Mouse (Mus musculus): ENCODE measurements around the gene Ddx59. TPM values are rescaled to one million over a fixed set of nuclear protein-coding genes. Genes with fewer than 3 reads are reported as not detected.

Ddx59 gene
- polyA plus RNA-seq, 1 experiment from 2014 or later, result 17.5 TPM

DNA sequence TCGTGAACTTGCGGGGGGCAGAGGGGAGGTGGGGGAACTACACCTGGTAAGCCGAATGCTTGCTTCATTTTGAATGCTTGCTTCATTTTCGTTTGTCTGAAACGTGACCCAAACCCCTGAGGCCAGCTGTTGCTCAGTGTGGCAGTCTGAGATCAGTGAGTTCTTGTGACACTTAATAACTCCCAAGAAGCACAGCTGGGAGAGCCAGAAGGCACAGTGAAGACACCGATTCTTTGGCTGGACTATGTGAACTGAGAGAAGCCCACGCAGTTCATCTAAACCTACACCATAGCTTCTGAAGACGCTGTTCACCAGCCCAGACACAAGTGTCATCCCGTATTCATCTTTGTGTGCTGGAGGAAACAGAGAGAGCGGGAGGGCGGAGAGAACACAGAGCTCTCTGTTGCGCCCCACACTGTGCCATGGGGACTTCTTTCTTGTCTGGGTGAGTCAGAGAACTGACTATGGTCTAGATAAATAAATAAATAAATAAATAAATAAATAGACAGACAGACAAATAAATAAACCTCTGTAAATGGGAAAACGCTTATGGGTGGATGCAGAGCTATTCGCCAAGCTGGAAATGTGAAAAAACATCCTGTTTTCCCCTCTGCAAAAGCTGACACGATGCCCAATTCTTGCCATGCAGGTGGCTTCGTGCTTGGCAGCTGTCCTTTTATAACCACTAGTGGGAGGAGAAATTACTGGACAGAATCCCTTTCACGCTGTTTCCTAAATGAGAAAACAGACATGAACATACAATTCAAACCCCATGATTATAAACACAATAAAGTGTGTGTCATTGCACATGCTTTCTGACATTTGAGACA is 40.9 kb downstream of the Ddx59 start:
- no peaks in the 10 kb centered on the region for H3K9me3 ChIP-seq (replicated peaks)
- 0 out of 2 replicates have a peak, but pooled peaks cover 4% of the 10 kb centered on the region for H3K4me1 ChIP-seq
- no peak overlapping the region for H3K4me2 ChIP-seq (replicated peaks)
- ATAC-seq (ENCODE audit: low FRiP score), result no peak
- 78% methylated on average over 17 of the region's 17 CpGs for WGBS
- H3K4me3 ChIP-seq, result no peak overlapping the region
- H3K9ac ChIP-seq, result no peak overlapping the region
- H3K27me3 ChIP-seq, result no peaks in the 10 kb centered on the region
- no peak overlapping the region for H3K27ac ChIP-seq
- no peaks in the 10 kb centered on the region for H3K36me3 ChIP-seq

DNA sequence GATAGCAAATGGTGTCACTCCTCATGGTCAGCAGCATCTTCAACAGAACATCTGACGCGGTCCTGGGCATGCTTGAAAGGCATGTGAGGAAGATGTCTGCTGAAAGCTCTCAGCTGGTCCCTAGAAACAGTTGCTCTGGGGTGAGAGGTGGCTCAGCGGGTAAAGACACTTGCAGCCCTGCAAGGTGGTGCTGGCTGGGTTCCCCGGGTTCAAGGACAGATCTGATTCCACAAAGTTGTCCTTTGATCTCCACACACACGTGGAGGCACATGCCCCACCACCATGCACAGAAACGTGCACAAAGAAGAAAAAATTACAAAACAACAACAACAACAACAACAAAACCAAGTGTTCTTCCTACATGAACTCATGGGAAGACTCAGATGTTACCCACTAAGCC is 41.7 kb downstream of the Ddx59 start:
- no peaks in the 10 kb centered on the region for H3K27me3 ChIP-seq
- whole genome bisulfite sequencing, result 83% methylated on average over 6 of the region's 6 CpGs
- no peak overlapping the region for H3K27ac ChIP-seq
- H3K9me3 ChIP-seq (replicated peaks), result no peaks in the 10 kb centered on the region
- ATAC-seq (ENCODE audit: low FRiP score), result no peak
- H3K4me3 ChIP-seq, result no peak overlapping the region
- no peak overlapping the region for H3K4me2 ChIP-seq (replicated peaks)
- 0 out of 2 replicates have a peak, but pooled peaks cover 4% of the 10 kb centered on the region for H3K4me1 ChIP-seq
- H3K36me3 ChIP-seq, result no peaks in the 10 kb centered on the region
- no peak overlapping the region for H3K9ac ChIP-seq

DNA sequence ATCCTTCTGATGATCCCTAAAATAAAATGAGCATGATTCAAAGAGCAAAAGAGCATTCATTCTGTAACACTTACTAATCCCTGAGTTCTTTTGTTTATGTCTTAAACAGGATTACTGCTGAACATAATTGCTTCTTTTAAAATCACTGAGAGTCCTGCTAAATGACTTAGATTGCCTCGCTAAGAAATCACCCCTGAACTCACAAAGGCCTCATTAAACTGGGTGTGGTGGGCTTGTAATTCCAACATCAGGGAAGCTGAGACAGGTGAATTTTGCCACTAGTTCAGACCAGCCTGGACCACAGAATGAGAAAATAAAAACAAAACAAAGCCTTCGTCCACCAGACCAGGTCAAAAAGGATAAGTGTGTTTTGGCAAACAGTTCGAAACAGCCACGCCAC is 42.3 kb downstream of the Ddx59 start:
- Histone ChIP-seq H3K36me3 (no peaks in the 10 kb centered on the region), H3K4me2 (replicated peaks) (no peak overlapping the region), H3K27ac (no peak overlapping the region), H3K4me3 (no peak overlapping the region), H3K9ac (no peak overlapping the region), H3K9me3 (replicated peaks) (no peaks in the 10 kb centered on the region), H3K27me3 (no peaks in the 10 kb centered on the region), H3K4me1 (0 out of 2 replicates have a peak, but pooled peaks cover 2% of the 10 kb centered on the region)
- 84% methylated on average over 4 of the region's 4 CpGs for WGBS
- no peak for ATAC-seq (ENCODE audit: low FRiP score)

DNA sequence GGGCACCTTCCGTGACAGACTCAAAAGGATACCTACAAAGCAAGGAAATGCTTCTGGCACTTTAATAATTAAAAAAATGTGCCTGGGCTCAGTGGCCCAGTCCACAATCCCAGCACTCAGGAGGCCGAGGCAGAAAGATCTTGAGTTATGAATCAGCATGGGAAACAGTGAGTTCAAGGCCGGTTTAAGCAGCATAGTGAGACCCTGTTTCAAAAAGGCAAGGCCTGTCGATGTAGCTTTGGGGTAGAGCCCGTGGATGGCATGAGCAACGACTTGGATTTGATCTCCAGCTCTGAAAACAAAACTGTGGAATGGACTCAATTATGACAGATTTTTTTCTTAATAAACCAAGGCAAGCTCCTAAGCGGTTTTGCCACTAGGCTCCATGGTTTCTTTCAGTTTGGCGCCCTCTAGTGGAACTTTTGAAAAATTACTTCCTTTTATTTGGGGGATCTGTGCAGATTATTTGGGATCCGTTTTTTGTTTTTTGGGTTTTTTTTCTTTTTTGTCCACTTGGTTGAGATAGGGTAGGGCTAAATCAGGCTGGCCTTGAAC is 43.7 kb downstream of the Ddx59 start:
- H3K4me3 ChIP-seq, result no peak overlapping the region
- no peaks in the 10 kb centered on the region for H3K4me1 ChIP-seq
- H3K4me2 ChIP-seq (replicated peaks), result no peak overlapping the region
- H3K9ac ChIP-seq, result no peak overlapping the region
- H3K27me3 ChIP-seq, result no peaks in the 10 kb centered on the region
- WGBS, result 32% methylated on average over 9 of the region's 9 CpGs
- H3K27ac ChIP-seq, result no peak overlapping the region
- no peaks in the 10 kb centered on the region for H3K9me3 ChIP-seq (replicated peaks)
- no peak for ATAC-seq (ENCODE audit: low FRiP score)
- no peaks in the 10 kb centered on the region for H3K36me3 ChIP-seq

DNA sequence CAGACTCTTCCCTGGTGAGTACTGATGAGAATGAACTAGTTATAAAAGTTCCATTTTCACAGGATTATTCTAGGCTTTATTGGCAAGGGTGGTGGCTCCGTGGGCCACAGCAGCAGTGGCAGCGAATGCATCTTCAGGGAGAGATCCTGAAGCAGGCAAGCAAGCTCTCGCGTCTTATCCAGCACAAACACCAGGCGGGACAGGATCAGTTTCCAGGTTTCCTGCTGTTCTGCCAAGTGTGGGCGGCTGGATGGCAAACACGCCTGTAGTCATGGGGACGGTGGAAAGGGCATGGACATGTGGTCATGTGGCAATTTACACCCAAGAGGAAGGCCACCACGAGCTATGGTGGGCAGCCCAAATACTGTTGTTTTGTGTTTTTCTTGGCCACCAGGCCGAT is 47.4 kb downstream of the Ddx59 start:
- 46% methylated on average over 10 of the region's 10 CpGs for WGBS
- H3K27me3 ChIP-seq, result no peaks in the 10 kb centered on the region
- H3K9ac ChIP-seq, result no peak overlapping the region
- H3K4me1 ChIP-seq, result peaks cover 9% of the 10 kb centered on the region
- no peaks in the 10 kb centered on the region for H3K9me3 ChIP-seq (replicated peaks)
- H3K36me3 ChIP-seq, result no peaks in the 10 kb centered on the region
- no peak overlapping the region for H3K4me2 ChIP-seq (replicated peaks)
- no peak overlapping the region for H3K4me3 ChIP-seq
- H3K27ac ChIP-seq, result no peak overlapping the region
- ATAC-seq (ENCODE audit: low FRiP score), result no peak

DNA sequence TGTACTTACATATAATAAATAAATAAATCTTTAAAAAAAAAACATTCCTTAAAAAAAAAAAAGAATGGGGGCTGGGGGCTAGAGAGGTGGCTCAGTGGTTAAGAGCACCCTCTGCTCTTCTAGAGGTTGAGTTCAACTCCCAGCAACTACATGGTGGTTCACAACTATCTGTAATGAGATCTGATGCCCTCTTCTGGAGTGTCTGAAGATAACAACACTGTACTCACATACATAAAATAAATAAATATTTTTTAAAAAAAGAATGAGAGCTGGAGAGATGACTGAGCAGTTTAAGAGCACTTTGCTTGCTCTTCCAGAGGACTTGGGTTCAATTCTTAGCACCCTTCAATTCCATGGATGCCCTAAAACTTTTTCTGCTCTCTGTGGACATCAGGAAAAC is 50.1 kb downstream of the Ddx59 start:
- Histone ChIP-seq H3K4me1 (peaks cover 10% of the 10 kb centered on the region), H3K9ac (no peak overlapping the region), H3K9me3 (replicated peaks) (no peaks in the 10 kb centered on the region), H3K36me3 (peaks cover 11% of the 10 kb centered on the region; the same call in 1 of the 2 replicates), H3K4me2 (replicated peaks) (no peak overlapping the region), H3K27ac (no peak overlapping the region), H3K27me3 (no peaks in the 10 kb centered on the region), H3K4me3 (no peak overlapping the region)
- ATAC-seq (ENCODE audit: low FRiP score), result no peak

DNA sequence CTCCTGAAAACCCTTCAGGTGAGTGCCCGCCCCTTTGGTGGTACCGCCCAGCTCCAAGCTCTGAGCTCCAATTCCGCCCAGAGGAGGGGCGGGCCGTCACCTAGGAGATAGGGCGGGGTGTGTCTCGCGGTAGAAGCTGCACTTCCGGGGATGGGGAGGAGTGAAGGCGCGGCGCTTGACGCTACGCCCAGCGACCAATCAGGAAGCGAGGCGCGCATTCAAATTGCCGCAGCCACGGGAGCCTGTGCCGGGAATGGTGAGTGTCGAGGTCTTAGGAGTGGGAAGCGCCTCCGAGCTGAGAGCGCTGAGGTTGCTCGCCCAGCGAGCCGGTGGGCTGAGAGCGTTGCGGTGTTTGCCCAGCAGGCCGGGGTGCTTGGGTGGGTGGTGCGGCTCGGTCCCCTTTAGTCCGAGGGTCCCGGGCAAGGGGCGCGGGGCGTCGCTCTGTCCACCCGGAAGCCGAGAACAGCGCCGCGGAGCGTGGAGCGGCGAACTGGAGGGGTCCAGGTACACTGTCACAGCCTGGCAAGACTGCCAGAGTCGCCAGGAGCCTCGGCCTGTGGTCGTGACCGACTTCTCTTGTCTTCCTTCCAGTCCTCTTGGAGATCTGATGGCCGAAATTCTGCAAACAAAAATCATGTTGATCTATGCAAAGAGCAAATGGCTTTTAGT is 51.2 kb downstream of the Ddx59 start, which contains the start of gene Kif14:
Gene Kif14 (plus strand): TSS at position 201 of the 669 bp plus-strand sequence.
- no peak within 1 kb of the TSS for H3K27ac ChIP-seq
- under 1% methylated on average over 52 of the region's 52 CpGs for WGBS

DNA sequence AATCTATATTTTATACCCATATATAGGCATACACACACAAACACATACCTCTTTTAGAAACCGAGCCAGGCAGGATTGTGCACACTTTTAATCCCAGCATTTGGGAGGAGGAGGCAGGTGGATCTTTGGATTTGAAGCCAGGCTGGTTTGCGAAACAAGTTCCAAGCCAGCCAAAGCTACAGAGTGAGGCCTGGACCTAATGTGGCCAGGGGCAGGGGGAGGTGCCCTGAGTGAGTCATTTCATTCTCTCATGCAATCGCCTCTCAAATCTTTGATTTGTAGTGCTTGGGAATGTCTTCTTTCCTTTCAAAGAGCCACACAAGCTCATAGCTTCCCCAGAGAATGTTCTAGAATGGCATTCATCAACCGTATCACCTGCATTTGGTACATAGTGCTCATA is 54.3 kb downstream of the Ddx59 start:
- no peak overlapping the region for H3K9ac ChIP-seq
- H3K4me1 ChIP-seq, result peaks cover 17% of the 10 kb centered on the region
- no peaks in the 10 kb centered on the region for H3K27me3 ChIP-seq
- 95% methylated on average over 4 of the region's 4 CpGs for WGBS
- no peak overlapping the region for H3K4me3 ChIP-seq
- H3K36me3 ChIP-seq, result peaks cover 16% of the 10 kb centered on the region
- no peak overlapping the region for H3K27ac ChIP-seq
- no peak overlapping the region for H3K4me2 ChIP-seq (replicated peaks)
- no peak for ATAC-seq (ENCODE audit: low FRiP score)
- no peaks in the 10 kb centered on the region for H3K9me3 ChIP-seq (replicated peaks)

More for the DNA sequence above, 51.2 kb downstream of the Ddx59 start, which contains the start of gene Kif14:
- Histone ChIP-seq H3K36me3 (peaks cover 11% of the 10 kb centered on the region; the same call in 1 of the 2 replicates), H3K4me1 (peaks cover 17% of the 10 kb centered on the region), H3K4me3 (peak within 1 kb of the TSS; percentile 58), H3K27me3 (no peaks in the 10 kb centered on the region), H3K9ac (peak within 1 kb of the TSS; percentile 54), H3K4me2 (replicated peaks) (peak within 1 kb of the TSS; percentile 99), H3K9me3 (replicated peaks) (no peaks in the 10 kb centered on the region)
- peak; percentile 96 for ATAC-seq (ENCODE audit: low FRiP score)

DNA sequence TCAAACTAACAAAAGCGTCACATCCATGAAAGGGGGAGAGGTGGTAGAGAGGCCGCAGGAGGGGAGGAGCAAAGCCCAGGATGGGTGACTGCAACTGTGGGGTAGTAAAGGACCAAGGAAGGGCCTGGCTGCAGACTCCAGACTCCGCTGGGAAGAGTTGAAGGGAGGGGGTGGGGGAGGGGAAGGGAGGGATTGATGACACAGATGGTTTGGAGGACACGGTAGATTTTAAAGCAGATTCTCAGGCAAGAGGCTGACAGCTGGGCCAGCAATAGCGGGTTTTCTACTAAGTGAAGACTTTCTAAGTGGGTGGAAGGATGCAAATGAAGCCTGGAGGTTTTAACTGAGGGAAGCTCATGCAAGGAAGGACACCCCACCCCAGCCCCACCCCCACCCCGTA is 55.4 kb downstream of the Ddx59 start:
- no peak overlapping the region for H3K4me3 ChIP-seq
- H3K36me3 ChIP-seq, result peaks cover 19% of the 10 kb centered on the region
- 0 out of 2 replicates have a peak overlapping the region, but pooled peaks have one; percentile 32 for H3K9ac ChIP-seq
- no peaks in the 10 kb centered on the region for H3K9me3 ChIP-seq (replicated peaks)
- WGBS, result 11% methylated on average over 6 of the region's 6 CpGs
- peaks cover 17% of the 10 kb centered on the region for H3K4me1 ChIP-seq
- H3K27ac ChIP-seq, result no peak overlapping the region
- no peaks in the 10 kb centered on the region for H3K27me3 ChIP-seq
- 0 out of 2 replicates have a peak, but pooled peaks have one; percentile 22 for ATAC-seq (ENCODE audit: low FRiP score)
- H3K4me2 ChIP-seq (replicated peaks), result 0 out of 2 replicates have a peak overlapping the region, but pooled peaks have one; percentile 13

Other genes starting within 250 kb of the Ddx59 start
- 0.34 TPM in 1 of 2 replicates, not detected in the other for gene Mroh3, start 202.4 kb upstream of the Ddx59 start, polyA plus RNA-seq (2016; fragmentation: Nextera tagmentation; extraction: Ambion mirVana)
- gene Inava, start 181.0 kb upstream of the Ddx59 start, polyA plus RNA-seq (2016; fragmentation: Nextera tagmentation; extraction: Ambion mirVana), result 13.2 and 13.8 TPM in 2 replicates
- not detected in 2 replicates for gene Gpr25, start 154.4 kb upstream of the Ddx59 start, polyA plus RNA-seq (2016; fragmentation: Nextera tagmentation; extraction: Ambion mirVana)
- 38.2 and 39.7 TPM in 2 replicates for gene Camsap2, start 69.2 kb upstream of the Ddx59 start, polyA plus RNA-seq (2016; fragmentation: Nextera tagmentation; extraction: Ambion mirVana)
- gene Kif14, start 51.1 kb downstream of the Ddx59 start, polyA plus RNA-seq (2016; fragmentation: Nextera tagmentation; extraction: Ambion mirVana), result 5.3 and 6.4 TPM in 2 replicates
- 33.6 and 37.0 TPM in 2 replicates for gene Zfp281, start 209.6 kb downstream of the Ddx59 start, polyA plus RNA-seq (2016; fragmentation: Nextera tagmentation; extraction: Ambion mirVana)